Mouse (Mus musculus): ENCODE results near the gene Rmnd1.

The Rmnd1 gene

DNA sequence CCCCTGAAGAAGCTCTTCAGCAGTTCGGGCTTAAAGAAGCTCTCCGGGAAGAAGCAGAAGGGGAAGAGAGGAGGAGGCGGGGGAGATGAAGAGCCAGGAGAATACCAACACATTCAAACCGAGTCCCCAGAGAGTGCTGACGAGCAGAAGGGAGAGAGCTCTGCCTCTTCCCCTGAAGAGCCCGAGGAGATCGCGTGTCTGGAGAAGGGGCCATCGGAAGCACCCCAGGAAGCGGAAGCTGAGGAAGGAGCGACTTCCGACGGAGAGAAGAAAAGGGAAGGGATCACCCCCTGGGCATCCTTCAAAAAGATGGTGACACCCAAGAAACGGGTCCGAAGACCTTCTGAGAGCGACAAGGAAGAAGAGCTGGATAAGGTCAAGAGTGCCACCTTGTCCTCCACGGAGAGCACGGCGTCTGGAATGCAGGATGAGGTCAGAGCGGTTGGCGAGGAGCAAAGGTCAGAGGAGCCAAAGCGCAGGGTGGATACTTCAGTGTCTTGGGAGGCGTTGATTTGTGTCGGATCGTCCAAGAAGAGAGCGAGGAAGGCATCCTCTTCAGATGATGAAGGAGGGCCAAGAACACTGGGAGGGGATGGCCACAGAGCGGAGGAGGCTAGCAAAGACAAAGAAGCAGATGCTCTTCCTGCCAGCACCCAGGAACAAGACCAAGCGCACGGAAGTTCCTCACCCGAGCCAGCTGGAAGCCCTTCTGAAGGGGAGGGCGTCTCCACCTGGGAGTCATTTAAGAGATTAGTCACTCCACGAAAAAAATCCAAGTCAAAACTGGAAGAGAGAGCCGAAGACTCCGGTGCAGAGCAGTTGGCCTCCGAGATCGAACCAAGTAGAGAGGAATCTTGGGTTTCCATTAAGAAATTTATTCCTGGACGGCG, 77.6 kb downstream of the Rmnd1 start:
- DNase-seq (ENCODE audit: low read depth, low spot score) = peak; percentile 60
